Mouse (Mus musculus) kidney, adult 8-10 months (tissue): ENCODE data around the gene Prss2.
"Not testable (repeated sequence)": the region's sequence is repeated elsewhere in the genome, so short reads cannot be mapped to it uniquely, and the experiment has no call there.

Experiments
- DNase-seq, 2 experiments: peaks; one replicate each; pipeline ENCODE4 v3.0.0; 2022

The Prss2 gene

GRCm38 (mm10) chr6:41521487-41521886, at the start of gene Prss2:
Gene Prss2, plus strand, starts transcription at chr6:41521787.
- no peak for DNase-seq

GRCm38 (mm10) chr6:41499374-41499773, 22.2 kb upstream of the Prss2 start:
- no peak for DNase-seq

- DNase-seq: no peak
Measured at GRCm38 (mm10) chr6:41504915-41505314, 16.7 kb upstream of the Prss2 start.

GRCm38 (mm10) chr6:41505323-41505722, 16.3 kb upstream of the Prss2 start:
- DNase-seq: no peak

- DNase-seq: no peak
Measured at GRCm38 (mm10) chr6:41518017-41518524, 3.5 kb upstream of the Prss2 start.

GRCm38 (mm10) chr6:41526453-41526852, 4.9 kb downstream of the Prss2 start:
- DNase-seq: no peak

- no peak for DNase-seq
Measured at GRCm38 (mm10) chr6:41527402-41527801, 5.8 kb downstream of the Prss2 start.

GRCm38 (mm10) chr6:41529987-41530386, 8.4 kb downstream of the Prss2 start:
- peak in 1 of 2 experiments; percentile 9 for DNase-seq

- DNase-seq: no peak
Measured at GRCm38 (mm10) chr6:41532181-41532580, 10.6 kb downstream of the Prss2 start.

GRCm38 (mm10) chr6:41532687-41533284, 11.2 kb downstream of the Prss2 start:
- DNase-seq: no peak

GRCm38 (mm10) chr6:41537376-41537775, 15.8 kb downstream of the Prss2 start:
- DNase-seq: no peak

- DNase-seq: not testable (repeated sequence)
Measured at GRCm38 (mm10) chr6:41538296-41538695, 16.7 kb downstream of the Prss2 start.

GRCm38 (mm10) chr6:41540746-41541145, 19.2 kb downstream of the Prss2 start:
- DNase-seq: no peak

GRCm38 (mm10) chr6:41541746-41542145, 20.2 kb downstream of the Prss2 start:
- DNase-seq: no peak

GRCm38 (mm10) chr6:41542983-41543382, 21.4 kb downstream of the Prss2 start:
- no peak for DNase-seq

GRCm38 (mm10) chr6:41543411-41544050, 21.9 kb downstream of the Prss2 start:
- no peak for DNase-seq

GRCm38 (mm10) chr6:41544381-41544924, 22.9 kb downstream of the Prss2 start:
- DNase-seq: no peak

- no peak for DNase-seq
Measured at GRCm38 (mm10) chr6:41545266-41545665, 23.7 kb downstream of the Prss2 start.

- no peak for DNase-seq
Measured at GRCm38 (mm10) chr6:41547056-41547650, 25.6 kb downstream of the Prss2 start.

GRCm38 (mm10) chr6:41548286-41548685, 26.7 kb downstream of the Prss2 start:
- DNase-seq: no peak

- no peak for DNase-seq
Measured at GRCm38 (mm10) chr6:41553356-41554010, 31.9 kb downstream of the Prss2 start.

- no peak for DNase-seq
Measured at GRCm38 (mm10) chr6:41554295-41555169, 32.9 kb downstream of the Prss2 start.
